Mouse (Mus musculus) small intestine, adult 2 months (tissue): ENCODE results near the gene Suclg2.

Experiments used
- CTCF ChIP-seq: fragments of 200-500 bp; IDR thresholded peaks from 2 replicates; pipeline ENCODE4 v1.5.1; 2012; ENCODE audit warnings: low read depth, mild to moderate bottlenecking, control low read depth, inconsistent platforms, low read length, moderate library complexity, mixed read lengths; ENCODE audit not compliant: insufficient replicate concordance, insufficient read length; ENCODE audit errors: extremely low read depth
- POLR2A ChIP-seq: fragments of 200-500 bp; IDR thresholded peaks from 2 replicates; pipeline ENCODE4 v1.6.1; 2012; ENCODE audit warnings: low read depth, mild to moderate bottlenecking, control low read depth, inconsistent platforms, low read length, moderate library complexity

GRCm38 (mm10) chr6:95574389-95574788 is 144.2 kb downstream of the Suclg2 start:
- TF ChIP-seq POLR2A (no peak), CTCF (no peak)
